Mouse (Mus musculus) stomach, postnatal 0 days (tissue): Measurements from ENCODE around the gene Olfr31.

Source experiments
- CTCF ChIP-seq: IDR thresholded peaks from 2 replicates; pipeline ENCODE4 v1.5.1; 2016; ENCODE audit warnings: antibody characterized with exemption, low read depth, mild to moderate bottlenecking, moderate library complexity
- EP300 ChIP-seq: optimal IDR thresholded peaks from 2 replicates; pipeline ENCODE3; 2016; ENCODE audit warnings: antibody characterized with exemption

DNA sequence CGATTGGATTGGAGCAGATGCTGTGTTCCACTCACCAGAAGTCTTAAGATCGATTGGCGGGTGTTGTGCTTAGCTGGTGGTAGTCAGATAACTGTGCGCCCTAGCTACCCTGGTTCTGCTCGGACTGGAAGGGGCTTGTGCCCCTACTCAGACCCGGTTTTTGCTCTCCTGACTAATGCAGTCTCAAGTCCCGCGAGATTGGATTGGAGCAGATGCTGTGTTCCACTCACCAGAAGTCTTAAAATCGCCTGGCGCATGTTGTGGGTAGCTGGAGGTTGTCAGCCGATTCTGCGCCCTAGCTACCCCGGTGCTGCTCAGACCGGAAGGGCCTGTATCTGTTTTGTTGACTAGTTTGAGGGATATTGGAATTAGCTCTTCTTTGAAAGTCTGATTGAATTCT lies 13.2 kb upstream of the Olfr31 start:
- no peak for TF ChIP-seq CTCF
- TF ChIP-seq EP300: no peak
